Mouse (Mus musculus) heart, adult 11 months (tissue): ENCODE data around the gene Lrrc27.

Experiments used
- DNase-seq: peaks from one replicate; pipeline ENCODE4 v3.0.0; 2022

The Lrrc27 gene

DNA sequence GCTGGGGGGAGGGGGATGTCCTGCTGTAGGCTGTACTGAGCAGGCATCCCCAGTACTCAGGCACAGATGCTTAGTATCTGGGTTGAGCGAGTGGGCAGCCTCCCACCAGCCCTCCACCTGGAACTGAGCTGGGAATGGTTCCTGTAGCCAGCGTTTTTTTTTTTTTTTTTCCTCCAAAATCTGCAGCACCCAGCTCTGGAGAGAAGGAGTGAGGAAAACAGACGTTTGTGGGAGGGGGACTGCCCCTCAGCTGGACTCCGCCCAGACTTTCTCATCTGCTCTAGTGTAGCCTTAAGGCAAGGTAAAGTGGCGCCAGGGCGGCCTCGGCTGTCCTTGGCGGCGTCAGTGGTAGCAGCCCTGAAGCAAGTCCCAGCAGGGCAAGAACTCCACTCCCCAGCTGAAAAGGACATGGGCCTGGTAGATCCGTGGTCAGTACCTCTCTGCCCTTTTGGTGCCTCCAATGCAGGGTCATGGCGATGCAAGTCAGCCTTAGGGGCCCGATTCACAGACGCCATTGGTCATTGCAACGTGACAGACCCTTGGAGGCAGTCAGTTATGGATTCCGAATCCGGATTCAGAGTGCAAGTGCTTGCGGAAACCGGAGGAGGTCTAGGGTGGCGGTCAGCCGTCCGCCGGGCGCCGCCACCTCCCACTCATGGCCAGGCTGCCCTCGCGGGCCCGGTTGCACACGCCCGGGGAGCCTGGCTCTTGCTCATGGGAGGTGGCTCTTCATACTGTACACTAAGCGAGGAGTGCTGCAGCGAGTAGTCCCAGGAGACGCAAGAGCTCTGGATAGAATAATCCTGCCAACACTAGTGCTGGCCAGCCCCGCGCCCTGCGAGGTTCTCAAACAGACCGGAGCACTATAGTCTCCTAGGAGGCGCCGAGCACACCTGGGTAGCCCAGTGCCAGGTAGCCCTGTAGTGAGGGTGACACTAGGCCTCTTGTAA is 34.4 kb downstream of the Lrrc27 start:
- DNase-seq: peak; percentile 98

DNA sequence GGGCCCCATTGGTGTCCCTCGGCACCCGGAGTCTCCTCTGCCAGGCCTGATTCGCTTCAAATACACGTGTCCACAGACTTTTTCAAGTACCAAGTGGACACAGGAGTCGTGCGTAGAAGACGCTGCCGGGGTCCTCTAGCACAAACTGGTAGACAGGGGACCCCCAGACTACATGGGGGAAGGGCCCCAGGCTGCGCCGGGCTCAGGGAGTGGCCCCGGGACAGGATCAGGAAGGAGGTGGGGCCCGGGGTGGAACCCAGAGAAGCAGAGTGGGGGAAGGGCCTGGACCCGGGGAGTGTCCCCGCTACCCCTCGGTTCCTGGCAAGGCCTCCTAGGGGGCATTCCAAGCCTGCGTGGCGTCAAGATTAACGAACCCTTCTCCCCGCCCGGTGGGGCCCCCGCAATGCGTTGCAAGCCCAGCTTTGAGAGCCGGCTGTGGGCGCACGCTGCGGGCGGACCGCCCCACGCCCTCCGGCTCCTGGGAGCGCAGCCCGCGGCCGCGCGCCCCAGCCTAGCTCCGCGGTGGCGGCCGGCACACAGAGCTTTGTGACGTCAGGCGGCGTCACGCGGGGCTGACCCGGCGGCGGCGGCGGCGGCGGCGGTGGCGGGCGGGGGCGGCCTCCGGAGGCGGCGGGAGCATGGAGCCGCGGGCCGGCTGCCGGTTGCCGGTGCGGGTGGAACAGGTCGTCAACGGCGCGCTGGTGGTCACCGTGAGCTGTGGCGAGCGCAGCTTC is 35.3 kb downstream of the Lrrc27 start, which contains the start of gene Pwwp2b:
TSS of gene Pwwp2b (plus strand) at position 602 of the 734 bp plus-strand sequence.
- peak; percentile 99 for DNase-seq

DNA sequence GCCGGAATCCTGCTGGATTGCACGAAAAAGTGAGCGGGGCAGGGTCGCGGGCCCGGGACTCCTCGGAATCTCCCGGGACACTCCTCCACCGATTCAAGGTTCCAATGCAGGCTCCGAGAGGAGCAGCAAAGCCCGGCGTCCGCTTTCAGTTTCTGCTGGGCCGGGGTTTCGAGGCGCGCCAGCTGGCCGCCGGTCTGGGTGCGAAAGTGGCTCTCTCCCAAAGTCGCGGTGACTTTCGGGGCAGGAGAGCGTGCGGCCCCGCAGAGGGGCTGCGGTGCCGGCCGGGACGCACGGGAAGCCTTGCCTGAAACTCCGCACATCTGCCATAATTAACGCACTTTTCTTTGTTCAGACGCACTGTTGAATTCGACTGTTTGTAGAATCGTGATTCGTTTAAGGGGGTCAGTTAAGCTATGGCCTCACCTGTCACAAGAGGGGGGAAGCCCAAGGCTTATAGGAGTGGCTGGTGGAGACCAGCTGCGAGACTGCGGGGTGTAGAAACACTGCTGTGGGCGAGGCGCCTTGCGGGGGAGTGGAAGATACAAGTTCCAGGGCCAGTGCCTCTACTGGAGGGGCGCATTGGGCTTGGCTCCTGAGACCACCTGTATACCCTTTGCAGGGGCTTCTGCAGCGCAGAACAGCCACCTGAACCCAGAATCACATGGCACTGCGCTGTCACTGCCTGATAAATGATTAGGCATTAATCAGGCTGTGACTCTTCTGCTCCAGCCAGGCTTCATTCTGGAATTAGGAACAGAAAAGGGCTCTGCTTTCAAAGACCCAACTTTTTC is 36.0 kb downstream of the Lrrc27 start:
- DNase-seq: peak; percentile 95

DNA sequence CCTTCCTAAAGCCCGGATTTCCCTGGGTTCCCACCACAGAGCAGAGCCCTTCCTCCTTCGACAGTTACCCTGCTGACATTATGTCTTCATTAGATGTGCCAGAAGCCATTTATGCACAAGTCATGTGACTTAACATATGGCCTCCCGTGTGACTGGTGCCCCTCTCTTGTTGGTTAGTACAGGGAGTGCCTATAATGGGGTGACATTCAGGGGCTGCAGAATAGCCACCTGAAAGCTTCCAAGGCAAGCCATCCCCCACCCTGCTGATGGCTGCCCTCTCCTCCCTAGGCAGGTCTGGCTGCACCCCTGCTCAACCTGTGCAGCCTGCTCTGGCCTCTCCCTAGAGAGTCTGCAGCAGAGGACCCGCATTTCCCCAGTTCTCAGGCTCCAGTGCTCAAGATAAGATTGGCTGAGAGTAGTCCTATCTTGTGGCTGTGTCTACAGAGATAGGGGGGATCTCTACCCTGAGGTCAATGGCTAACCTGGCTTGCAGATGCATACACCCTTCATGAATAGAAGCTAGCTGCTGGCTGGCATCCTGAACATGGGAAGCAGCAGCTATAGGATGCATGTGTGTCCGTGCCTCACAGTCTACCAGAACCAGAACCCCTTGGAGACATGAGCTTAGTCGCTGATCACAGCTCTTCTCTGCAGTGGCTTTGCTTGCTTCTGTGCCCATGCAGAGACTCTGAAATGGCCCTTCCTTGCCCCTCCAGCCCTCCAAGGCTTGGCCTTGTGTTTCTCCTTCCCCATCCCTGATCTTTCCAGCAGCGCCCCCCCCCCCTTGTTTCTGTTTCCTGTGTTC is 36.8 kb downstream of the Lrrc27 start:
- no peak for DNase-seq

GRCm38 (mm10) chr7:139251881-139252301 is 39.1 kb downstream of the Lrrc27 start:
- peak; percentile 98 for DNase-seq

- DNase-seq: no peak
These were observed 39.8 kb downstream of the Lrrc27 start for GRCm38 (mm10) chr7:139252566-139252965.

GRCm38 (mm10) chr7:139252986-139253385 is 40.2 kb downstream of the Lrrc27 start:
- DNase-seq: peak; percentile 93

DNA sequence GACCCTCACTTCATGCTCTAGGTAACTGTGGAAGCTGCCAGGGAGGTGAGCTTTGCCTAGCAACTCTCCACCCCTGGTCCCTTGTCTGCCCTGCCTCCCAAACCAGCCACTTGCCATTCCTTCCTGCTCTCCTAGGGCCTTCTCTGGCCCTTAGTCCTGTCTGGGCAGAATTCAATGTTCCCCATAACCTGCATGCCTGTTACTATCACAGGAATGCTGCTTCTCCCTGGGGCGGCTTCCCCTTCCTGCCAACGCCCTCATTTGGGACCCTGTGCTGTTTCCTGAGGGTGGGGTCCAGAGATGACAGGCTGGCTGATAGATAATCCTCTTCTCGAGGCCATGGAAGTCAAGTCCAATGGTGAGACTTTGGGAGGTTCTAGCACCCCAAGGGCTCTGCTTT is 40.7 kb downstream of the Lrrc27 start:
- peak; percentile 91 for DNase-seq

- DNase-seq: no peak
These were observed 41.8 kb downstream of the Lrrc27 start for GRCm38 (mm10) chr7:139254626-139255025.

DNA sequence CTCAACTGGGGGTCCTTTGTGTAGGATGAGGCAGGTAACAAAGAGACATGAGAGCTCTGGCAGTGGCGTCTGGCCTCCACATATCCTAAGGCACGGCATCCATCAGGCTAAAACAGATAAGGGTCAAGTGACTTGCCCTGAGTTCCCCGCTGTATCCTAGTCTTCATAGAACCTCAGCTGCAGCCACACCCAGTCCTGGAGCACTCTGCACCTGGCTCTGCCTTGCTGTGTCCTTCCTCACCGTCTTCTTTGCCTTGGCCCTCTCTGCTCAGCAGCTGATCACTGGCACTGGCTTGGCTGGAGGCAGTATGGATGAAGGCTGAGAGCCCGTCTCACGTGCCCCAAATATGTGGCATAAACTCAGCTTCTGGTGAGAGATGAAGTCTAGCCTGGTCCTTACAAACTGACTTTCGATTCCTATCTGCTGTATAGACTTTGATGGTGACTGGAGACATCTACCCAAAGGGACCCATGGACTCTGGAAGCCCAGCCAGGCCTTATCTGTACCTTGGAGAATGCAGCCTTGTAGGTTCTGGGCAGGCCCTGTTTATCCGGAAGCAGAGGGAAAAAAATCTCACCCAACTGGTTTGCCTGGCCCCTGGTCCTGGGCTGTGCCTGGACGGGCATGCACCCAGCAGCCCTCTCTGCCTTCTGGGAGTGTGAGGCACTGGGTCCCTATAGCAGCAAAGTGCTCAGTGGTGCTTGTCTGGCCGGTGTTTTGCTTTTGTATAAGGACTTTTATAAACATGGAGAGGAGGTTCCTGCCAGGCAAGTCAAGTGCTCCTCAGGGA is 45.2 kb downstream of the Lrrc27 start:
- peak; percentile 89 for DNase-seq

- no peak for DNase-seq
These were observed 51.5 kb downstream of the Lrrc27 start for GRCm38 (mm10) chr7:139264337-139264736.

DNA sequence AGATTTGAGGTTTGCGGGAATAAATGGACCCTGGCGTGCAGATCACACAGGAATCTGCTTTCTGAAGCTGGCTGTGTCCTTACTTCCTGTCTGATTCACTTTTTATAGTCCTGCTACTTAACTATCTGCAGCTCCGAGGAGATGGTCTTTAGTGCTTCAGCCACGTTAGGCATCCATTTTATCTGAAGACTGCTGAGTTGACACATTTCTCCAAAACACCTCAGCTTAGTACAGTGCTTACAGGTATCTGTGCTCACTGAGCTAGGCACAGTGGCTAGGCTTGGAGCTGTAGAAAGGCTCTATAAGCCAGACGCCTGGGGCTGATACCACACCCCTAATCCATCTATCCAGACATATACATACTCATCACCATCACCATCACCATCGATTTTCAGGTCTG is 52.8 kb downstream of the Lrrc27 start:
- no peak for DNase-seq

- peak; percentile 95 for DNase-seq
These were observed 53.6 kb downstream of the Lrrc27 start for GRCm38 (mm10) chr7:139266431-139266830.

- DNase-seq: peak; percentile 94
These were observed 54.4 kb downstream of the Lrrc27 start for GRCm38 (mm10) chr7:139266886-139267870.

DNA sequence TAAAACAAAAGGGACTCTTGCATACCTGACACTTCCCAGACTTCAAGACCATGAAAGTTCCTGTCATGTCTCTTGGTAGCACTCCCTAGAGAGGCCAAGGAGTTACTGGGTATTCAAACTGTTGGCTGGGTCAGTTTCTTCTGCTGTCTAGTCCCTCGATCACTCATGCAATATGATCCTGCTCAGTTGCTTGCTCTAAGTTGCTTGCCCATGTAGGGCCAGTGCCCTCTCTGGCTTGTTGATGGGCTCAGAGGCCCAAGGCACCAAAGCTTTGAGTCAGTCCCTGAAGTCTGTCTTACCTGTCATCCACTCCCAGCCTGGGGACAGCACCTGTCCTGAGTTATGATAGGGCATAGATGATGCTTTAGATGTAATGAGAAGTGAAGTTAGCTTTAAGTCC is 58.0 kb downstream of the Lrrc27 start:
- DNase-seq: no peak

DNA sequence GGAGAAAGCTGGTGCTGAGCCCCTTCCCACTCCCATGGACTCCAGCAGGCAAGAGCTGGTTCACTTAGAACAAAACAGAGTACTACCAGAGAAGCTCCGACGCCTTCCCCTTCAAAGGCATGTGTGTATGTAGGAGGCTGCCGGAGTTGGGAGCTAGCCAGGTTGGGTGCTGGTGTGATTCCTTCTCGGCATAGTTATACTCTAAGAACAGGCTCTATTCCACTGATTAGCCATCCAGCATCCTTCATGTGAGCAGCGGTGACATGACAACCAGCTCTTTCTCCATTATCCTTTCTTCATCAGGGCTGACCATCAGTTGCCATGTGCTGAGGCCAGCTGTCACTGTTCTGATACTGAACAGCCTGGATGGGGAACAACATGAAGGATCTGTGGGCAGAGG is 59.1 kb downstream of the Lrrc27 start:
- no peak for DNase-seq

GRCm38 (mm10) chr7:139272639-139273396 is 60.0 kb downstream of the Lrrc27 start:
- no peak for DNase-seq

DNA sequence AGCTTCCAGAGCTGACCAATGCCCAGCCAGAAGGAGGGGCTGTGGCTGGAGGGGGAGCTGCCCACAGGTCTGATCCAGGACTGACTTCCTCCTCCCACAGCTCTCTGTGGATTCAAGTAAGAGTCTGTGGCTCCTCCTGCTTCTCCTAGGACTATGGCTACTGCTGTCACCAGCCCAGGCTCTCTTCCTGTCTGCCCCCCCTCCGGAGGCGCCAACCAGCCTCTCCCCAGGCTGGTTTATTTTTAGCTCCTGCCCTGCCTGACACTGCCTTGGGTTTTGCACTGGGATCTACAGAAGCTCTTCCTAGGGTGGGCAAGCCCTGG is 60.6 kb downstream of the Lrrc27 start:
- peak; percentile 97 for DNase-seq

DNA sequence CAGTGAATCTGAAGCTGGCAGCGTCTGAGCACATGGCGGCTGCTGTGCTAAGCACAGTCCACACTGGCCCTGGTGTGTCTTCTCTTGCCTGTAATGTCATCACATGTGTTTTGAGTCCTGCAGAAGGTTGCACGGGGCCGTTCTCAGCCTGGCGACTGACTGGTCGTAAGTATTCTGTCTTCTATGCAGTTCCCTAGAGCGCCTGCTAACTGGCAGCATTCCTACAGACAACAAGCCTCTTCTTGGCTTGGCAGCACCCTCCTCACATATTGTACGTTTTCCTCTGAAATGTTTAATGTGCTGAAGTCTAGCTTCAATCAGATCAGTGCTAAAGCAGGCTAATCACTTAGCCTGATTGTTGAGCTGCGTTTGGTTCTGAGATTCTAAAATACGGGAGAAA is 62.8 kb downstream of the Lrrc27 start:
- no peak for DNase-seq
